Mouse (Mus musculus): Measurements from ENCODE around the gene Hs3st3b1.

The Hs3st3b1 gene

GRCm38 (mm10) chr11:63925161-63925582 is 3.1 kb upstream of the Hs3st3b1 start:
- in situ Hi-C loops (cut with MboI, MseI), result loop anchor here (5.0 to 25.0 kb wide), 5 partner anchors 120 to 787 kb away; partner anchors contain the start of genes F930015N05Rik (in 1 of the 2) and Hs3st3a1 (in 1 of the 2)

GRCm38 (mm10) chr11:63924286-63924930 is 2.3 kb upstream of the Hs3st3b1 start:
- in situ Hi-C loops (cut with MboI, MseI), result loop anchor here (10.0 to 25.0 kb wide), 2 partner anchors 120 to 1863 kb away; partner anchors contain the start of gene Map2k4 (in 1 of the 2)

- in situ Hi-C loops (cut with MboI, MseI), result loop anchor here (10.0 to 25.0 kb wide), 2 partner anchors 121 to 1864 kb away; partner anchors contain the start of gene Map2k4 (in 1 of the 2)
Observed at GRCm38 (mm10) chr11:63923386-63923785, 1.3 kb upstream of the Hs3st3b1 start.

GRCm38 (mm10) chr11:63921044-63921951 is 792 bp downstream of the Hs3st3b1 start:
- in situ Hi-C loops (cut with MboI, MseI), result loop anchor here (10.0 to 25.0 kb wide), 2 partner anchors 124 to 1866 kb away; partner anchors contain the start of gene Map2k4 (in 1 of the 2)

DNA sequence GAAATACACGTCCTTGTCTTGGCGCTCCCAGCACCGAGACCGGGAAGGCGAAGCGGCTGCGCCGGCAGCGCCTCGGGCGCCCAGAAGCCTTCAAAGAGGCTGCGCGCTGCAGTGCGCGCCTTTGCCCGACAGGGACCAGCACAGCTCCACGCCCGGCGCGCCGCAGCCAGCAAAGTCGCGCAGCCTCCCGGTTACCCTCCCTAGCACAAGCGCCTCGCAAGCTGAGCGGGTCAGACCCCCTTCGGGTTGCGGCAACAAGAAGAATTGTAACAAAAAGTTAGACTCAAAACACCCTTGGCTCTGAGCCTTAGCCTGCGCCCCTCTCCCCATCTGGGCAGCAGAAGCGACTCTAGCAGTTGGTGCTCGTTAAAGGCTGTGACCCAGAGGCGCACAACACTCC is 1.6 kb downstream of the Hs3st3b1 start:
- in situ Hi-C loops (cut with MboI, MseI), result loop anchor here (10.0 to 25.0 kb wide), 2 partner anchors 124 to 1867 kb away; partner anchors contain the start of gene Map2k4 (in 1 of the 2)

GRCm38 (mm10) chr11:63919211-63920098 is 2.6 kb downstream of the Hs3st3b1 start:
- in situ Hi-C loops (cut with MboI, MseI), result loop anchor here (10.0 to 25.0 kb wide), 5 partner anchors 125 to 1868 kb away; partner anchors contain the start of genes Elac2 (in 1 of the 2), Map2k4 (in 1 of the 2) and Zfp287 (in 1 of the 2)

- in situ Hi-C loops (cut with MboI, MseI), result loop anchor here (10.0 to 25.0 kb wide), 4 partner anchors 1056 to 1869 kb away; partner anchors contain the start of genes Elac2 (in 1 of the 2), Map2k4 (in 1 of the 2) and Zfp287 (in 1 of the 2)
Observed at GRCm38 (mm10) chr11:63918321-63919105, 3.6 kb downstream of the Hs3st3b1 start.

DNA sequence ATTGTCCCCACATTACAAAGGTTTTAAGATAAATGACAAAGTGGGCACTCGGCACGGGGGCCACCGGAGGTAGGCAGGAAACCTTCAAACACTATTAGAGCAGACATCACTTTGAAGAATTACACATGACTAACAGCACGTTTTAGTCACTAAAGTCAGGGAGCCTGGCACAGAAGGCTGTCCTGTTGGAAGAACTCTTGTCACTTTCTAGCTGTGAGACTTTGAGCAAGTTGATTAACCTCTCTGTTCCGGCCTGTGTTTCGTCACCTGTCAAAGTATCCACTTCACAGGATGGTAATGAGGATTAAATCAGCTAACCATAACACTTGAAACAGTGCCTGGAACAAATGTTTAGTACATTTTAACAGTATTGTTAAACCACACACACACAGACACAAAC is 4.5 kb downstream of the Hs3st3b1 start:
- in situ Hi-C loops (cut with MboI, MseI), result loop anchor here (10.0 to 25.0 kb wide), 4 partner anchors 1057 to 1870 kb away; partner anchors contain the start of genes Elac2 (in 1 of the 2), Map2k4 (in 1 of the 2) and Zfp287 (in 1 of the 2)

DNA sequence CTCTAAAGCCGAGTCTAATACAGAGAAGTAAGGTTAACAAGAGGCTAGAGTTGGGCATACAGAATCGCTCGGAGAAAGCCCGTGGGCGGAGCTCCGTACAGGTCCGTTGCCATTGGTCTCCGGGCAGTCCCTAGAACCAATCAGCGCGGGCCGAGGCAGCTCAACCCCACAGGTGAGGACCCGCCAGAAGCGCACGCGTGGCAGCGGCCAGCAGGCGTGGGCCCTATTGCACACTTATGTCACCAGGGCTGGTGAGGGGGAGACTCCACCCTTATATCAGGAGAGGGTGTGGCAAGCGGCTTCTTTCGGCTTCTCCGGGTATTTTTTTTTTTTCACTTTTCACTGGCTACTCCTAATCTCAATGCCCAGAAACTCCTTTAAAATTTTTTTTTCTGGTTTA is 7.7 kb downstream of the Hs3st3b1 start:
- in situ Hi-C loops (cut with MboI, MseI), result loop anchor here (10.0 to 25.0 kb wide), 4 partner anchors 1060 to 1873 kb away; partner anchors contain the start of genes Elac2 (in 1 of the 2), Map2k4 (in 1 of the 2) and Zfp287 (in 1 of the 2)

- in situ Hi-C loops (cut with MboI, MseI), result loop anchor here (10.0 to 25.0 kb wide), 4 partner anchors 1061 to 1873 kb away; partner anchors contain the start of genes Elac2 (in 1 of the 2), Map2k4 (in 1 of the 2) and Zfp287 (in 1 of the 2)
Observed at GRCm38 (mm10) chr11:63913936-63914335, 8.2 kb downstream of the Hs3st3b1 start.

DNA sequence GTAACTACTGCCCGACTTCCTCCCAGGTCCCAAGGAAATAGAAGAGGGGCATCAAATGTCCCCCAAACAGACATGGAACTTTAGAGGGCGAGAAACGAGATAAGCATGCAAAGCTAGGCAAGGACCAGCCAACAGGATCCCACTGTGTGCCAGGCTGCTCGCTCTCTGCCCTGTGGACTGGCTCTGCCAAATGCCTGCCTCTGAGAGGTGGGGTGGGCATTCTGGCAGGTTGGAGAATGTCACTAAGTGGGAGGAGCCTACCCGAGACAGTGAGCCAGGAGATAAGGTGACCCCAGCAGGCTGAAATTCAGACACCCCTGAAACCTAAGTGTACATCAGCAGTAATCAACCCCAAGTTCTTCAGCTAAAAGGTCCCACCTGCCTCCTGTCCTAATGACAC is 11.1 kb downstream of the Hs3st3b1 start:
- in situ Hi-C loops (cut with MboI, MseI), result loop anchor here (10.0 to 25.0 kb wide), 4 partner anchors 1064 to 1876 kb away; partner anchors contain the start of genes Elac2 (in 1 of the 2), Map2k4 (in 1 of the 2) and Zfp287 (in 1 of the 2)

DNA sequence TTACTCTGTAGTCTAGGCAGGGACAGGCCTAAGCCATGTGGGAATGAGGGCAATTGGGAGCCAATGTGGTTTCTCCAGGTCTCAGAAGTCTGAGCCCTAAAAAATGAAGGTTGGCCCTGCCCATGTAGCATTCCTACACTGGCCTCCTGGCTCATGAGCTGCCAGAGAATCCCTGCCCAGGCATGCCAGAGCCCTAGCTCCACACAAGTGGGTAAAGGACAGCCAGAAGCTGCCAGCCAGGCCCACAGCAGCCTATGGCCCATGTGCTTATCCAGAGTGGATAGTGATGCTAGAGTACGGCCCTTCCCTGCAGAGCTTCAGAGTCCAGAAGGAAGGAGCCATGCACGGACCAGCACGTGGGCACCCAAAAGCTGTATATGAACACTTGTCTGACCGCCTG is 12.1 kb downstream of the Hs3st3b1 start:
- in situ Hi-C loops (cut with MboI, MseI), result loop anchor here (10.0 to 25.0 kb wide), 4 partner anchors 1065 to 1877 kb away; partner anchors contain the start of genes Elac2 (in 1 of the 2), Map2k4 (in 1 of the 2) and Zfp287 (in 1 of the 2)

GRCm38 (mm10) chr11:63908500-63908899 is 13.6 kb downstream of the Hs3st3b1 start:
- in situ Hi-C loops (cut with MboI, MseI), result loop anchor here in 1 of 2 experiments (25.0 kb wide), 1 partner anchor 1879 kb away; the partner anchor contains the start of gene Map2k4

DNA sequence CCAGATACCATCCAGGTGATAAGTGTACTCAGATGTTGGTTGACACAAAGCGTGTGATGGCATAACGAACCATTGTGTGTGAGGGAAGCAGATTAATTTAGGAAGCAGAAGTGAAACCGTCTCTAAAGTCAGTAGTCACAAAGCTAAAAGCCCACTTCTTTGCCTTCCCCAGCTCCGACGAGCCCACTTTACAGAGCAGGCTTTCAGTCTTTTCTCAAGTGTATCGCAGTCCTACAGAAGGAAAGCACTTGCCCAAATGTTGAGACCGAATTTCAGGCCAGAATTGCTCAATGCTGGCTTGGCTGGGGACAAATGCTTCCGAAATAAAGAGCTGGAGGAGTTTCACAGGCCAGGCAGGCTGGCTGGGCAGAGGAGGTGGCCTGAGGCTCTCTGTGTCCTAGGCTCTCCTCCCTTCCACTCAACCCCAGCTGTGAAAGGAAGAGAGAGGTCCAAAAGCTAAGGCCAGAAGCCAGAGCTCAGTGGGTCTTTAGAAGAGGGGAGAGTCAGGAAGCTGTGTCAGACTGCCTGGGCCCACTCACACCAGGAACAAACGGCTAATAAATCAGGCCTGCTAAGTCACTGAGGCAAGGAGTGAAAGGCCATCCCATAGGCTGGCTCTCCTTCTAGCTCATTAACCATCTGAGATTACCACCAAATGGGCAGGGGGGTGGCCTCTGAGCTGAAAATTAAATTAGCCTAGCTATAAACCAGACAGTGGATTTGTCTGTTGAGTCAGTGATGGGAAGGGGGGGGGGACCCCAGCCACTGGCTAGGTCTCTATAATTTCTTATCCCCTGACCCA is 15.3 kb downstream of the Hs3st3b1 start:
- in situ Hi-C loops (cut with MboI, MseI), result loop anchor here in 1 of 2 experiments (25.0 kb wide), 1 partner anchor 1881 kb away; the partner anchor contains the start of gene Map2k4

GRCm38 (mm10) chr11:63904787-63905186 is 17.3 kb downstream of the Hs3st3b1 start:
- in situ Hi-C loops (cut with MboI, MseI), result loop anchor here in 1 of 2 experiments (25.0 kb wide), 1 partner anchor 1883 kb away; the partner anchor contains the start of gene Map2k4

DNA sequence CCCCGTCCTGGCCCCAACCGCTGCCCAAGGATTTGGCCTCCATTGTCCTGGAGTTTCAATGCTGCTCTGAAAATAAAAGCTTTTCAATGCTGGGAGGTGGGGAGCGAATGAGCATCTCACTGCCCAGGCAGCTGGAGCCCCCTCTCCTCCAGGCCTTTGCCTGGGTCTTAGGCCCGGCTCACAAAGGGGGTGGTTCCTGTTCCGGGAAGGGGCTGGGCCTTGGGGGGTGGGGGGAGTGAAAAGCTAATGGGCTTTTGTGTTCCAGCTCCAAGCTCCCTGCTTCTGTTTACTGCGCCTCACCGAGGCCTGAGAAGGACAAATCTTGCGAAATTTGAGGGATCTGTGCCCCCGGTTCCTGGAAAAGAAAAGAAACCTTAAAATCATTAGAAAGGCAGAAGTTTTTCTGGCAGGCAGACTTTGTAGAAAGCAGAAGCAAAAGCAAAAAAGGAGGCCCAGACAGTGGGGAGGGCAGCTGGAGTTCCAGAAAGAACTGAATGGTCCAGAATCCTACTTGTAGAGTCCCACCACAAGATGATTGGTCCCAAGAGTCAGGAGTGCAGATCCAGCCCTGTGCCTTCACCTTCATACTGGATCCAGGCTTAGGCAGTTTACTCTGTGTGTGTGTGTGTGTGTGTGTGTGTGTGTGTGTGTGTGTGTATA is 23.5 kb downstream of the Hs3st3b1 start:
- in situ Hi-C loops (cut with MboI, MseI), result no loop called here

GRCm38 (mm10) chr11:63897856-63898508 is 24.1 kb downstream of the Hs3st3b1 start:
- in situ Hi-C loops (cut with MboI, MseI), result no loop called here

Data from T-helper 17 cell (primary cell).